Mouse (Mus musculus): ENCODE measurements around the gene Etv6.

- TF ChIP-seq CTCF (conservative IDR thresholded peaks at IDR 0.05; ENCODE audit: low read length) (no peak), POU5F1 (IDR thresholded peaks at IDR 0.05; ENCODE audit: borderline replicate concordance, low read length) (no peak)
These were observed 169.7 kb downstream of the Etv6 start for GRCm38 (mm10) chr6:134205163-134205562.
